Mouse (Mus musculus) intestine, postnatal 0 days (tissue): ENCODE results near the gene Adm2. TPM values are rescaled to one million over a fixed set of nuclear protein-coding genes. Genes with fewer than 3 reads are reported as not detected.

Source experiments
- ATAC-seq: fragments of 200-750 bp; cut with Nextera tagmentation; 2 replicates; pipeline ENCODE4 v1.8.0; 2017; ENCODE audit warnings: mild to moderate bottlenecking, moderate TSS enrichment, moderate library complexity
- H3K27ac ChIP-seq: fragments of 300-500 bp; sonication (generic); 2 replicates; pipeline ENCODE4 v1.5.1; 2014; ENCODE audit warnings: mild to moderate bottlenecking, low read depth, low read length, moderate library complexity
- H3K27me3 ChIP-seq: fragments of 300-500 bp; sonication (generic); replicated peaks from 2 replicates; pipeline ENCODE4 v1.6.1; 2014; ENCODE audit warnings: low read length, mixed read lengths; ENCODE audit not compliant: control insufficient read depth, insufficient read depth
- H3K36me3 ChIP-seq: fragments of 300-500 bp; sonication (generic); 2 replicates; pipeline ENCODE4 v1.6.1; 2014; ENCODE audit warnings: mild to moderate bottlenecking, moderate library complexity; ENCODE audit not compliant: control insufficient read depth, insufficient read depth
- H3K4me1 ChIP-seq: fragments of 300-500 bp; sonication (generic); replicated peaks from 2 replicates; pipeline ENCODE4 v1.6.1; 2014; ENCODE audit warnings: antibody characterized with exemption, low read length, mixed read lengths; ENCODE audit not compliant: control insufficient read depth, insufficient read depth
- H3K4me2 ChIP-seq: fragments of 300-500 bp; sonication (generic); replicated peaks from 2 replicates; pipeline ENCODE4 v1.6.1; 2014; ENCODE audit warnings: low read depth, mild to moderate bottlenecking, moderate library complexity
- H3K4me3 ChIP-seq: fragments of 300-500 bp; sonication (generic); 2 replicates; pipeline ENCODE4 v1.5.1; 2014; ENCODE audit warnings: low read depth, low read length
- H3K9ac ChIP-seq: fragments of 300-500 bp; sonication (generic); 2 replicates; pipeline ENCODE4 v1.6.1; 2014; ENCODE audit warnings: mild to moderate bottlenecking, low read depth, low read length
- H3K9me3 ChIP-seq: fragments of 300-500 bp; sonication (generic); 2 replicates; pipeline ENCODE4 v1.6.1; 2016; ENCODE audit warnings: mixed run types; ENCODE audit not compliant: control insufficient read depth
- CTCF ChIP-seq: sonication (generic); IDR thresholded peaks from 2 replicates; pipeline ENCODE4 v1.5.1; 2016; ENCODE audit warnings: low read depth, mild to moderate bottlenecking, control low read depth, antibody characterized with exemption, moderate library complexity
- WGBS: fragments of 180-500 bp; shearing (Covaris S2); extraction: QIAGEN DNeasy Blood & Tissue Kit; methylation state at CpG from one replicate; pipeline ENCODE4 v1.1.7; 2014; 5-methylcytosine and 5-hydroxymethylcytosine counted together
- polyA plus RNA-seq: library from polyadenylated mRNA; unstranded; fragments of >200 nt; fragmentation: Nextera tagmentation; extraction: Ambion mirVana; gene quantifications from 2 replicates; pipeline ENCODE4 v1.2.1, GENCODE M21; 2015

The Adm2 gene
- polyA plus RNA-seq, 1 experiment from 2014 or later, result 0.14 TPM

- Histone ChIP-seq H3K4me1 (no peaks in the 10 kb centered on the region), H3K9ac (no peak overlapping the region), H3K9me3 (no peaks in the 10 kb centered on the region), H3K4me3 (no peak overlapping the region), H3K36me3 (peaks cover 62% of the 10 kb centered on the region), H3K27ac (no peak overlapping the region), H3K27me3 (no peaks in the 10 kb centered on the region), H3K4me2 (no peak overlapping the region)
- WGBS, result 90% methylated on average over 10 of the region's 10 CpGs
- no peak for TF ChIP-seq CTCF
- ATAC-seq, result no peak
Observed at GRCm38 (mm10) chr15:89293778-89294177, 28.7 kb upstream of the Adm2 start.

GRCm38 (mm10) chr15:89295580-89296165 lies 26.8 kb upstream of the Adm2 start:
- Histone ChIP-seq H3K9me3 (no peaks in the 10 kb centered on the region), H3K9ac (no peak overlapping the region), H3K4me1 (no peaks in the 10 kb centered on the region), H3K4me3 (no peak overlapping the region), H3K4me2 (no peak overlapping the region), H3K27me3 (no peaks in the 10 kb centered on the region), H3K27ac (no peak overlapping the region), H3K36me3 (peaks cover 60% of the 10 kb centered on the region)
- ATAC-seq, result no peak
- WGBS, result 93% methylated on average over 8 of the region's 8 CpGs
- no peak for TF ChIP-seq CTCF

GRCm38 (mm10) chr15:89296465-89296864 lies 26.1 kb upstream of the Adm2 start:
- Histone ChIP-seq H3K27me3 (no peaks in the 10 kb centered on the region), H3K27ac (no peak overlapping the region), H3K4me1 (no peaks in the 10 kb centered on the region), H3K4me3 (no peak overlapping the region), H3K9me3 (no peaks in the 10 kb centered on the region), H3K9ac (no peak overlapping the region), H3K36me3 (peaks cover 61% of the 10 kb centered on the region), H3K4me2 (no peak overlapping the region)
- no peak for TF ChIP-seq CTCF
- 46% methylated on average over 1 of the region's 1 CpGs for WGBS
- peak; percentile 43 for ATAC-seq

- no peak overlapping the region for H3K4me2 ChIP-seq
- no peaks in the 10 kb centered on the region for H3K9me3 ChIP-seq
- no peak for TF ChIP-seq CTCF
- WGBS, result 94% methylated on average over 2 of the region's 2 CpGs
- H3K27me3 ChIP-seq, result no peaks in the 10 kb centered on the region
- no peaks in the 10 kb centered on the region for H3K4me1 ChIP-seq
- H3K27ac ChIP-seq, result no peak overlapping the region
- no peak overlapping the region for H3K9ac ChIP-seq
- ATAC-seq, result no peak
- H3K4me3 ChIP-seq, result no peak overlapping the region
- peaks cover 71% of the 10 kb centered on the region for H3K36me3 ChIP-seq
Observed at GRCm38 (mm10) chr15:89297695-89298094, 24.8 kb upstream of the Adm2 start.

GRCm38 (mm10) chr15:89300180-89300579 lies 22.3 kb upstream of the Adm2 start:
- TF ChIP-seq CTCF, result no peak
- no peak overlapping the region for H3K4me2 ChIP-seq
- no peaks in the 10 kb centered on the region for H3K4me1 ChIP-seq
- ATAC-seq, result no peak
- no peak overlapping the region for H3K4me3 ChIP-seq
- no peaks in the 10 kb centered on the region for H3K9me3 ChIP-seq
- H3K36me3 ChIP-seq, result peaks cover 69% of the 10 kb centered on the region
- no peaks in the 10 kb centered on the region for H3K27me3 ChIP-seq
- no peak overlapping the region for H3K27ac ChIP-seq
- H3K9ac ChIP-seq, result no peak overlapping the region
- WGBS, result 91% methylated on average over 13 of the region's 13 CpGs

GRCm38 (mm10) chr15:89300600-89300999 lies 21.9 kb upstream of the Adm2 start:
- Histone ChIP-seq H3K27me3 (no peaks in the 10 kb centered on the region), H3K27ac (no peak overlapping the region), H3K9ac (no peak overlapping the region), H3K4me2 (no peak overlapping the region), H3K9me3 (no peaks in the 10 kb centered on the region), H3K4me3 (no peak overlapping the region), H3K4me1 (no peaks in the 10 kb centered on the region), H3K36me3 (peaks cover 69% of the 10 kb centered on the region)
- WGBS, result 97% methylated on average over 8 of the region's 8 CpGs
- no peak for TF ChIP-seq CTCF
- ATAC-seq, result no peak

GRCm38 (mm10) chr15:89305966-89306365 lies 16.6 kb upstream of the Adm2 start:
- Histone ChIP-seq H3K4me1 (no peaks in the 10 kb centered on the region), H3K9ac (no peak overlapping the region), H3K4me2 (no peak overlapping the region), H3K9me3 (no peaks in the 10 kb centered on the region), H3K27me3 (no peaks in the 10 kb centered on the region), H3K27ac (no peak overlapping the region), H3K4me3 (no peak overlapping the region), H3K36me3 (peaks cover 55% of the 10 kb centered on the region)
- no peak for ATAC-seq
- 79% methylated on average over 1 of the region's 1 CpGs for WGBS
- TF ChIP-seq CTCF, result no peak
